Mouse (Mus musculus) cerebellum, adult 18-20 months (tissue): ENCODE measurements around the gene Gm21852.
"Not testable (repeated sequence)": the region's sequence is repeated elsewhere in the genome, so short reads cannot be mapped to it uniquely, and the experiment has no call there.

ENCODE experiments used
- DNase-seq, 2 experiments: peaks; one replicate each; pipeline ENCODE4 v3.0.0; 2021

Gene Gm21852

DNA sequence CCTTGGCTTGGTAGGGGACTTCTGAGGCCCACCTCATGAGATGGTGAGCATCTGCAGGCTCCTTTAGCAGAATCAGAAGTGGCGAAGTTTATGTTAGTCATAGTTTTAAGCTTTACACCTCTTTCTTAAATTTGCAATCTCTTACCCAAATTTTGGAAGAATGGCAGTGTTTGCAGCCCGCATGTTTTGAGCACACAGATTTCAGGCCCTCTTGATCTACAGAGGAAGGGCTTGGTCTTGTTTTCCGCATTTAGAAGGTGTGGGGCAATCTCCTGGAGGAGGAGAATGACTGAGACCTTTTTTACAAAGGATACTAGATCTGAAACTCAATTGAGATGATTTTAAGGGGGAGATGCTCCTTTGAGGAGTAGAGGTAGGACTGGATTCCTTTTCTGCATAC, at the start of gene Gm21852:
TSS of gene Gm21852 (minus strand) at position 101 of the 400 bp plus-strand sequence.
- DNase-seq, result not testable (repeated sequence)
